Mouse (Mus musculus) bone marrow macrophage, adult 2 months (primary cell): ENCODE measurements around the gene Unc93a2.
"Not testable (repeated sequence)": the region's sequence is repeated elsewhere in the genome, so short reads cannot be mapped to it uniquely, and the experiment has no call there.

Experiments used
- CTCF ChIP-seq: IDR thresholded peaks from 2 replicates; pipeline ENCODE4 v1.5.1; 2012; ENCODE audit warnings: low read depth, mild to moderate bottlenecking, low read length, moderate library complexity
- POLR2A ChIP-seq: IDR thresholded peaks from 2 replicates; pipeline ENCODE4 v1.6.1; 2012; ENCODE audit warnings: mild to moderate bottlenecking, low read depth, low read length, borderline replicate concordance

- not testable (repeated sequence) for TF ChIP-seq POLR2A, CTCF
These were observed 32.7 kb downstream of the Unc93a2 start, which contains the start of gene Ttll2 for GRCm38 (mm10) chr17:7352596-7352995.
